Mouse (Mus musculus): Measurements from ENCODE around the gene Atf2. TPM values are rescaled to one million over a fixed set of nuclear protein-coding genes. Genes with fewer than 3 reads are reported as not detected.
"Not testable (repeated sequence)": the region's sequence is repeated elsewhere in the genome, so short reads cannot be mapped to it uniquely, and the experiment has no call there.

The Atf2 gene
- 54.5 and 56.0 TPM in 2 replicates for polyA plus RNA-seq (2012; rRNA removed)

DNA sequence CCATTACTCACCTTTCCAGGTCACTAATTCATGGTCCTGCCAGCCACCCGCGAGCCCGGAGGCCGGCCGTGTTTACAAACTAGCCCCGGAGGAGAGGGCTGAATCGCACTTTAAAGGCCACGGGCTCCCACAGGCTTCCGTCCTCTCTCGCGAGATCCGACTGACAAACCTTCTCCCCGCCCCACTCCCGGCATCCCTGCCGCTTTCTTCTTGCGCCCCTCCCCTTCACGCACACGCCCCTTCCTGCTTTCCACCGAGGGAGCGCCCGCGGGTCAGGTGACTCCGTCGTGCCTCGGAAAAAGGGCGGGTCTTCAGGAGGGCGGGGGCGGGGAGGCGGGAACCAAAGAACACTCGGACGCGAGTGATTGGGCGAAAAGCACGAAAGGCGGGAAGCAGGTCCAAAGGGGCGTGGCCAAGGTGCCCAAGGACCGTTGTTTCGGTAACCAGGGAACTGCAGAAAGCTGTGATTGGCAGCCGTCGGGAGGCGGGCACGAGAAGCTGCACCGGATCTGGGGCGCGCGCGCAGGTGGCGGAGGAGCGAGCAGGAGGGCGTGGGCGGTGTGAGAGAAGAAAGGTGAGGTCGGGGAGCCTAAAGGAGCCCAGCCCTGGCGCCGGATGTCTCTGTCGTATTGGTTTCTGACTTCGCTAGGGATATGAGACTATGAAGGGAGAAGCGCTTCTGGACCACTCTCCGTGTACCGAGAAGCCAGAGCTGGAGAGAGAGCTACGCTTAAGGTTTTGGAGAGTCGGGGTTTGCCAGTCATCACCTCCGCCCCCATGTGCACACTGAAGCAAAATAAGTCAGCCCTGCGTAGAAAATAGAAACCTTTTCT is at the start of gene Atf2:
TSS of gene Atf2 (minus strand) at position 176 of the 833 bp plus-strand sequence.
- DNase-seq (ENCODE audit: extremely low spot score in 1 of 2, low spot score in 1 of 2) = peak; percentile 99

DNA sequence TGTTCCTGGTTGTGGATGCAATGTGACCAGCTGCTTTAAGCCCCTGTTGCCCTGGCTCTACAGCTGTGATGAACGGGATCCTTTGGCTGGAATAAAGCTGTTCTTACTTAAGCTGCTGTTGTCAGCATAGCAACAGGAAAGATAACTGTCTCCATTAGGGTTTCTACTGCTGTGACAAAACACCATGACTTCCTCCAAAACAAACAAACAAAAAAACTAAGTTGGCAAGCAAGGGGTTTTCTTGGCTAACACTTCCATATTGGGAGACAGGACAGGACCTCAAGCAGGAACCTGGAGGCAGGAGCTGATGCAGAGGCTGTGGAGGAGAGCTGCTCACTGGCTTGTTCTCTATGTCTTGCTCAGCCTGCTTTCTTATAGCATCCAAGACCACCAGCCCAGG is 48.8 kb upstream of the Atf2 start:
- DNase-seq (ENCODE audit: extremely low spot score in 1 of 2, low spot score in 1 of 2) = no peak

DNA sequence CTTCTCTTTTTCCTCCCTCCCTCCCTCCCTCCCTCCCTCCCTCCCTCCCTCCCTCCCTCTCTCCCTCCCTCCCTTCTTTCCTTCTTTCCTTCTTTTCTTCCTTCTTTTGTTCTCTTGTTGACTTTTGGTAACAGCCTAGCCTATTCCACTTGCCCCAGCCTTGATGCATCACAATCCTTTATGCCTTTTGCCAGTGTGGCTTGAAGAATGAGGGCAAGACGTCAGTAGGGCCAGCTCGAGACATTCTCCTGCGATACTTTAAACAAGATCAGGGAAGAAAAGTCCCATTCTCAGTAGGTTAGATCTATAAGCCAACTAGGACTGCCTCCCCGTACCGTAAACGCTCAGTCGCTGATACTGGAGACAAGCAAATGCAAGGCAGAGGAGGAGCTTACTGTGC is 48.0 kb upstream of the Atf2 start:
- no peak for DNase-seq (ENCODE audit: extremely low spot score in 1 of 2, low spot score in 1 of 2)

DNA sequence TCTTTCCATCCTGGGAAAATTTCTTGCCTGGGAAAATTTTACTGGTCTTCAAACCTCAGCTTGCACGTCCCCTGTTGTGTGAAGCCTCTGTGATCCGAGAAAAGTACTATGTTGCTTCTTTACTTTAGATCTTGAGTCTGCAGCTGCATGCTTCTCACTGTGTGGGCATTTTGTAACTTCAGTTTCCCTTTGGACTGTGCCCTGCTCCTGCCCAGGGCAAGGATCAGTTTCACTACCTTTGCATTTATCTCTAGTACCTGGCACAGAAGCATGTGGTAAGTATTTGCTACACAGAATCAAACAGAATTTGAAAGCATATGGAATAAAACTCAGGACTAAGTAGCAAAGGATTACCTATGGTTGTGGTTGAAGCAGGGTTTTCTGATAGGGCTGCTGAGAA is 46.5 kb upstream of the Atf2 start:
- no peak for DNase-seq (ENCODE audit: extremely low spot score in 1 of 2, low spot score in 1 of 2)

DNA sequence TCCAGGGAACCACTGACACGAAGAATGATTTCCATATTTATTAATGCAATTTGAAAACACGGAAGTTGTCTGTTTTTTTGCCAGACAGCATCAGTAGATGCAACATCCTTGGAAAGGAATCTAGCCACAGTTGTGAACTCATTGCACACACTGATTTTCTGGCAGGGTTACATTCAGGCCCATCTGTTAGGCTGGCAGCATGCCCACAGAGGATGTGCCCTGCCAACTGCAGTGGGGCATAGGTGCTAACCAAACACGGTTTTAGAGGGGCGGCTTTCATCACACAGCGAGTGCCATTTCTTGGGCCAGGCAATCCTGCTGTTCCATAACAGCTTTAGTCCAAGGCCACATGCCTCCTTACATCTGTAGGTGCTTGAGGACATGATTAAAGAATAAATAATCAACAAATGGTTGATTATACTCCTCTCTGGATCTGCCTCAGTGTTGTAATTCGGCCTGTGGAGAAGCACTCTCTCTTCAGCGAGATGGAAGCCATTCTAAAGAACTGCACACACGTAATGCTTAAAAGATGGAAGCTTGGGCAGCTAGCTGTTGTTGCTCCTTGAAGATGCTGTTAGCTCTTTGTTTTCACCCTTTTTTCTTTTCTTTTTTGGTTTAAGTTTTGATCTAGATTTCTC is 40.4 kb upstream of the Atf2 start:
- DNase-seq (ENCODE audit: extremely low spot score in 1 of 2, low spot score in 1 of 2) = peak in 1 of 2 experiments; percentile 39

DNA sequence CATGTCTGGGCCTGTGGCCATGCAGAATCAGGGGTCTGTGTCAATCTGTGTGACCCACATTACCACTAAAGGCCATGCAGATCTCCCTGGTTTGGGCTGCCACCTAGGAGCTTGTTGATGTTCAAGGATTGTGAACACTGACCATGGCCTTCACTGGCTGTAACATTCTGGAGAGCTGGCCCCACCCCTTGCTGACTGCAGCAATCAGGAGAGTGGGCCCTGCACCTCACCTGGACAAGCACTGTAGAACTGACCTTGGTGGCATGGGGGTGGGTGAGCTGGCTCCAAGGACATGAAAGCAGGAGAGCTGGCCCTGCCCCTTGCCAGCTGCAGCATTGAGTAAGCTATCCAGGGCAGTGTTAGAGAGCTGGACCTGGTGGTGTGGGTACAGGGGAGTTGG is 35.3 kb upstream of the Atf2 start:
- DNase-seq (ENCODE audit: extremely low spot score in 1 of 2, low spot score in 1 of 2) = no peak

DNA sequence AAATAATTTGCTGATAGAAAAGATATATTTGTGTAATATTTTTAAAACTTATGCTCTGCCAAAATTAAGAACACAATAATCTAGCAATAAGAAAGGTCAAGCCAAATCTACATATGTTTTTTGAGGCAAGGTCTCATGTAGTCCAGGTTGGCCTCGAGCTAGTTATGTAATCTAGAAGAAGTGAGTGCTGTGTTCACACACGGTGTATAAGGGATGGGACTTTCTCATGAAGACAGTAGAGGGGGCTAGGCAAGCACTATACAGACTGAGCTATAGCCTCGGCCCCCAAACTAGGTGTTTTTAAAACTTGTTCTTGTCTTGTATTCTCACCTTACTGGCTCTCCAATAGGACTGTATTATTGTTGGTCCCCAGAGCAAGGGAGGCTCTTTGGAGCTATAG is 33.1 kb upstream of the Atf2 start:
- no peak for DNase-seq (ENCODE audit: extremely low spot score in 1 of 2, low spot score in 1 of 2)

DNA sequence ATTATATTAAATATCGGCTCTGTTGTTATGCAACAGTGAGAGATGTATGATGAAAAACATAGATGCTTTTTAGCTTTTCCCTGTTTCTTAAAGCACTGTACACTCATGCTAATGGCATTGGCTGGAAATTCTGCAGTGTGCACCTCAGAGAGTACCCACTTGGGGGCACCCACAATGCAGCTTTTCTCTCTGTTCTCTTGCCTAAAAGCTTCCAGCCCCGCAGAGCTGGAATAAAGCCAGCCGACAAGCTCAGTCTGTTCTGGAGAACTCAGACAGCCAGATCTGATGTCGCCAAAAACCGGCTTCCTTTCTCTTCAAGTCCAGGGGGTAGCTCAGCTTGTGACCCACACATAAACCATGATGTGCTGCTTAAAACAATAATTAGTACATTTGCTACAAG is 32.6 kb upstream of the Atf2 start:
- DNase-seq (ENCODE audit: extremely low spot score in 1 of 2, low spot score in 1 of 2) = peak; percentile 71 to 91

DNA sequence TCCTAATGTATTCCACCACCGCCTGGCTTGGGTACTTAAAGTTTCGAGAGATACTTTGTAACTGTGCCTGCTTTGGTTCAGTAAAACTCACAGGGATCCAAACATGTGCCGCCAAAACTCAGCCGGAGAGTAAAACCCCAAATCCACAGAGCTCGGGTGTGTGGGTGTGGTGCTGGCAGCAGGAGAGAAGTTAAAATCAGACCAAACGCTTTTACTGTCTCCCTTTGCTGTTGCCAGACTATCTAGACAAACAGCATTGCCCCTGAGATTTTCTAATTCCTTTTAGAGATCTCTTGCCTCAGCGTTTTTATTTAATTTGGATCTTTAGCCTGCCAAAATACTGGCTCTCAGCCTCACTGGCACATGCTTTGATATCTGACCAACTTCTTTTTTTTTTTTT is 27.2 kb upstream of the Atf2 start:
- DNase-seq (ENCODE audit: extremely low spot score in 1 of 2, low spot score in 1 of 2) = peak; percentile 34 to 78

DNA sequence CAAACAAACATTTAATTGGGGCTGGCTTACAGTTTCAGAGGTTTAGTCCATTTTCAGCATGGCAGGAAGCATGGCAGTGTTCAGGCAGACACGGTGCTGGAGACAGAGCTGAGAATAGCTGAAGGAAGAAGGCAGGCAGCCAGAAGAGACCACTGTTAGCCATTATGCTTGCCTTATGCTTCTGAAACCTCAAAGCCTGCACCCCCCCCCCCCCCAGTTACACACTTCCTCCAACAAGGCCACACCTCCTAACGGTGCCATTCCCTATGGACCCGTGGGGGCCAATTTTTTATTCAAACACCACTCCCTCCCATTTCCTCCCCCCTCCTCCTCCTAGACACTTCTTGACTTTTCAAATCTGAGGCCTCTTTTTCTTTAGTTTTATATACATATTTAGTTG is 19.8 kb upstream of the Atf2 start:
- no peak for DNase-seq (ENCODE audit: extremely low spot score in 1 of 2, low spot score in 1 of 2)

DNA sequence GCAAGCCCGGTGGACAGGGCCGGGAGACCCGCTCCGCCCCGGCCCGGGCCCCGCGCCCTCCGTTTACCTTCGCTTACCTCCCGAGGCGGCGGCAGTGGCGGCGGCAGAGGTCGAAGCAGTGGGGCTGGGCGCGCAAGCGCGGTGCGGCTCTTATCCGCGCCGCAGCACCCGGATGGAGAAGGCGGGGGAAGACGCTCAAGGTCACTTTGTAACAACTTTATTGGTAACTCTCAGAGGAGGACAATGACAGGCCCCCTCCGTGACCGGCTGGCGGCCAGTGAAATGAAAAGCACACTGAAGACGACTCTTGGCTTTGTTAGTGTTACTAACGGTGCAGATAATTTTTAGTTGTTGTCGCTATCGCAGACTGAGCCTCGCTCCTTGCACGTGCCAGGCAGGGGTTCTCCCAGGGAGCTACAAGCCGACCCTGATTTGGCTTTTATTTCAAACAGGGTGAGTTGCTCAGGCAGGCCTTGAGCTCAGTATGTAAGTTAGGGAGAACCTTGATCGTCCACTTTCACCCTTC is 18.8 kb upstream of the Atf2 start, which contains the start of gene Atp5g3:
TSS of gene Atp5g3 (minus strand) at position 152 of the 526 bp plus-strand sequence.
- peak; percentile 81 to 95 for DNase-seq (ENCODE audit: extremely low spot score in 1 of 2, low spot score in 1 of 2)

DNA sequence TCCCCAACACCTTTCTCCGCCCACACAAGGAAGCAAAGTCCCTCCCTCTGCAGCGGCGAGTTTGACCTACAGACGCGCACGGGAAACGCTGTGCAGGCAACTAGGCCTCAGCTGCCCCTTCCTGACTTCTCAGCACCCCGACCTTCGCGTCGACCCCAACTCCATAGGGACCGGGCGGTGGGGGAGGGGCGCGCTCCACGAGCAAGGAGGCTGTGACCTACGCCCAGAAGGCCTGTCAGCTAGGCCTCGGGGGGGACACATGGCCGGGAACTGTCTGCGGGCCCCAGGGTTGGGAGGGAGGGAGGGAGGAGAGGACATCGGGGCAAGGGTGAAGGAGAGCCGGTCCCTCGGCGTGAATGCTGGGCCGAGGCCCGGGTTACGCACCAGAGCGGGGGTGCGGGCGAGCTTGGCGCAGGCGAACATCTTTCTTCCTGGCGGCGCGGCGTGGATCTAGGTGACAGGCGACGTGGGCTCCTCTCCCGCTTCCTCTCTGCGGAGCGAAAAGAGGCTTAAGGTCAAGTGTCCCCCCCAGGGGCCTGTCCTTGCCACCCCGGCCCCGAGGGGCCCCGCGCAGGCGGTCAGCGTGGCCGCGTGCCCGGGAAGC is 18.2 kb upstream of the Atf2 start:
- peak; percentile 31 to 36 for DNase-seq (ENCODE audit: extremely low spot score in 1 of 2, low spot score in 1 of 2)

DNA sequence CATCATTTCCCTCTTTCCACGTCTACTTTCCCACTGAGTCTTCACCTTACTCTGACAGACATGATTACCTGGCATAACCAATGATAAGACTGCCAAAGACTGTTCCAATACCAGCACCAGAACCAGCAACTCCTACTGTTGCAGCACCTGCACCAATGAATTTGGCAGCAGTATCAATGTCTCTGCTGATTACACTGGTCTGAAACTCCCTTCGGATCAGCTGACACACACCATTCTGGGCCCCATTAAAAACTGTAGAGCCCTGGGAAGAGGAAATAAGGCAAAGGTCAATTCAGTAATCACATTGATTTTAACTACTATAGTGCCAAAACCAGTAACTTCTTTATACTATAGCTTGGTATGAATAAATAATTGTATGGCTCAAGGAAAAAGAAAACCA is 16.7 kb upstream of the Atf2 start:
- no peak for DNase-seq (ENCODE audit: extremely low spot score in 1 of 2, low spot score in 1 of 2)

DNA sequence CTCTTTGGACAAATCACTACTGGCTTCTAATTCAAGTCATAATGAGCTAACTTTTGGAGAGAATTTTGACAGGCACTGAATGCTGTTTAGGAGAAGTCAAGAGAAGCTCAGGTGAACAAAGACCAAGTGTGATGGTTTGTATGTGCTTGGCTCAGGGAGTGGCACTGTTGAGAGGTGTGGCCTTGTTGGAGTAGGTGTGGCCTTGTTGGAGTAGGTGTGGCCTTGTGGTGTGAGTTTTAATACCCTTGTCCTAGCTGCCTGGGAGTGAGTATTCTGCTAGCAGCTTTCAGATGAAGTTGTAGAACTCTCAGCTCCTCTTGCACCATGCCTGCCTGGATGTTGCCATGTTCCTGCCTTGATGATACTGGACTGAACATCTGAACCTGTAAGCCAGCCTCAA is 12.2 kb upstream of the Atf2 start:
- DNase-seq (ENCODE audit: extremely low spot score in 1 of 2, low spot score in 1 of 2) = not testable (repeated sequence)

DNA sequence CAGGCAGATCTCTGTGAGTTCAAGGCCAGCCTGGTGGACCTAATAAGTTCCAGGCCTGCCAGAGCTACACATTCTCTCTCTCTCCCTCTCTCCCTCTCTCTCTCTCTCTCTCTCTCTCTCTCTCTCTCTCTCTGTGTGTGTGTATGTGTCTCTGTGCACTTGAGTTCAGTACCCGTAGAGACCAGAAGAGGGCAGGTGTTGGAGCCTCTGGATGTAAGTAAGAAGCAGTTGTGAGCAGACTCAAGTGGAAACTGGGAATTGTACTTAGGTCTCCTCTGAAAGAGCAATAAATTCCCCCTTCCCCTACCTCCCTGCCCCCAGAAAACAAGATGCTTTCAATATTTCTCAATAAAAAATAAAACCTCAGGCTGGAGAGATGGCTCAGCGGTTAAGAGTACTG is 11.1 kb upstream of the Atf2 start:
- DNase-seq (ENCODE audit: extremely low spot score in 1 of 2, low spot score in 1 of 2) = no peak

DNA sequence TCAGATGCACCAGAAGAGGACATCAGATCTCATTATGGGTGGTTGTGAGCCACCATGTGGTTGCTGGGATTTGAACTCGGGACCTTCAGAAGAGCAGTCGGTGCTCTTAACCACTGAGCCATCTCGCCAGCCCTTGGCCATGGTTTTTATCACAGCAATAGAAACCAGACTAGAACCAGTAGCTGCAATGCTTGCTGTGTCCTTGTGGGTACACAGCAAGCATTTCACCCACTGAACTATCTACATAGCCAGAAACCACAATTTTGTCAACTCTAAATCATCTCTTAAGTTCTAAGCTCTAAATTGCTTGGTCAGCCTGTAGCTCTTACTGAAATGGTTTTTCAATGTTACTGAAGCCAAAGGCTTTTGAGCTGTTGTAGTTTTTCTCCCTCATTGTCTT is 9.9 kb upstream of the Atf2 start:
- DNase-seq (ENCODE audit: extremely low spot score in 1 of 2, low spot score in 1 of 2) = not testable (repeated sequence)

DNA sequence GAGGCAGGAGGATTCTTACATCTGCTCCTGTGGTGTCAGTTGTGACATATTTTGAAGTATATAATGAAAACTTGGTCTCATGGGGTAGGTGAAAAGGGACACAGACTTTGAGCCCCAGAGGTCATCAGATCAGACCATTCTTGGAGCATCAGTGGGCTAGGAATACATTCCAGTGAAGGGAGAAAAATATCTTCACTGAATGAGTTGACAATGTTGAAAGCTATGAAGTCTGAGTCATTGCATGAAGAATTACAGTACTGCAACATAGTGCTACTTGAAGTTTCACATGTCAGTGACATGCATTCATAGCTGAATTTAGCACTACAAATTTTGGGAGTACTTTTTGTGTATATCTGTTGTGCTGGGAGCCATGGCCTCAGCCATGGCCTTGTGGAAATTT is 8.7 kb upstream of the Atf2 start:
- no peak for DNase-seq (ENCODE audit: extremely low spot score in 1 of 2, low spot score in 1 of 2)

DNA sequence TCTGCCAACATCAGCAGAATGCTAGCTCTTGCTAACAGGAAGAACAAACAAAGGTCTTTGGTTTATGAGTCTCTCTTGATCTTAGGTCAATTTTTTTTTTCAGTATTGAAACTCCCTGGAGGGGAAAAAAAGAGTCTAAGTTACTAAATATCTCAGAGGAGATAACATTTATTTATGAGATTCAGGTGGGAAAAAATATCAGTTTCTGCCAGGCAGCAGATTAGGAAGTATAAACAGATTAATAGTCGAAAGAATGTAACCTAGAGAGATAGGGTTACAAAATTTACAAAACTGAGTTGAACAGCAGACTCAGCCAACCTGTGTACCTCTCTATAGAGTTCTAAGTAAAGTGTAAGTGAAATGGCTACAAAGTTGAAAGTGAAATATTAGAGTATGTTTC is 7.9 kb upstream of the Atf2 start:
- DNase-seq (ENCODE audit: extremely low spot score in 1 of 2, low spot score in 1 of 2) = no peak

DNA sequence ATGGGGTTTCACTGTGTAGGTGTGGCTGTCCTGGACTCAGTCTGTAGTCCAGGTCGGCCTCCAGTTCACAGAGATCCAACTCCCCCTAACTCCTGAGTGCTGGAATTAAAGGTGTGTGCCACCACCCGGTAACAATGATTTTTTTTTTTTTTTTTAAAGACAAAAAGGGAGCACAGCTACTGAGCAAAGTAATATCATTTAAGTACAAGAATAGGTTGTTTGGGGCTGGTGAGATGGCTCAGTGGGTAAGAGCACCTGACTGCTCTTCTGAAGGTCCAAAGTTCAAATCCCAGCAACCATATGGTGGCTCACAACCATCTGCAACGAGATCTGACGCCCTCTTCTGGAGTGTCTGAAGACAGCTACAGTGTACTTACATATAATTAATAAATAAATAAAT is 4.5 kb upstream of the Atf2 start:
- DNase-seq (ENCODE audit: extremely low spot score in 1 of 2, low spot score in 1 of 2) = not testable (repeated sequence)

DNA sequence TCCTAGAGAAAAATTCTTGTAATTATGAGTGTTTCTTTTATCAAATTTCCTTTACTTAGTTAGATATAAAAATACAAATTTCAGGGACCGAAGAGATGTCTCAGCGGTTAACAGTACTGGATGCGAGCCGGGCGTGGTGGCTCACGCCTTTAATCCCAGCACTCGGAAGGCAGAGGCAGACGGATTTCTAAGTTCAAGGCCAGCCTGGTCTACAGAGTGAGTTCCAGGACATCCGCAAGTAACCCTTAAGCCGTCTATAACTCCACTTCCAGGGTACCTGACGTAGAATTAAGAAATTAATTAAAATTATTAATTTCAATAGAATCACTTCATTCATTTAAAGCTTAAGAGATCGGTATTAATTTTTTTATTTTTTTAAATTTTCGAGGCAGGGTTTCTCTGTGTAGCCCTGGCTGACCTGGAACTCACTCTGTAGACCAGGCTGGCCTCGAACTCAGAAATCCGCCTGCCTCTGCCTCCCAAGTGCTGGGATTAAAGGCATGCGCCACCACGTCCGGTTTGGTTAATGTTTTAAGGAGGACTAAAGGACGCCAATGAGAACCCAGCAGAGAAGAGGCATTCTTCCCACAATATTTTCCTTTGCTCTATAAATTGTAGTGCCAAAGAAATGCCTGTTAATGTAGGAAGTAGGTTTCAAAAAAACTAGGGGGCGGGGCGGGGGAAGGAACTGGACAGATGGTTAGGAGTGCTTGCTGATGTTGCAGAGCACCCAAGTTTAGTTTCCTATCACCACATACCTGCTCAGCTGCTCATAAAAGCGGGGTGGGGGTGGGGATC is 1.2 kb upstream of the Atf2 start:
- DNase-seq (ENCODE audit: extremely low spot score in 1 of 2, low spot score in 1 of 2) = peak; percentile 23 to 61
